In genomic region chr2:168761954-168762353, GRCm38 (mm10) we compare ENCODE assay signal across 12 mouse cellular contexts. TPM values are rescaled to one million over a fixed set of nuclear protein-coding genes. Genes with fewer than 3 reads are reported as not detected.
DNase-seq lines count a peak whose midpoint lies in the region; ATAC-seq and TF ChIP-seq lines count a peak whose summit lies in the region.
"Had no signal": no experiment of that assay in that cellular context is flagged by ENCODE, and none has a peak within 500 bp of the region (broad histone marks: within the 10 kb centered on the region; RNA-seq: fewer than 3 reads in every experiment).

No protein-coding gene starts in this region.

- H3K4me1 ChIP-seq in E14TG2a.4 (replicated peaks; ENCODE audit: low read depth, low read length) = peaks cover 62% of the 10 kb centered on the region
- peaks cover 3% of the 10 kb centered on the region for H3K4me1 ChIP-seq in ES-Bruce4 (ENCODE audit: control insufficient read depth, insufficient read depth, low read length)
- H3K4me1 ChIP-seq in hindbrain, embryonic 11.5 days (replicated peaks; ENCODE audit: control insufficient read depth, insufficient read depth, low read length) = peaks cover 9% of the 10 kb centered on the region; the same call in 1 of the 2 replicates
- H3K4me1 ChIP-seq in midbrain, embryonic 12.5 days = peaks cover 56% of the 10 kb centered on the region

- H3K27ac ChIP-seq in ES-Bruce4 (ENCODE audit: insufficient read depth, low read length) = peak overlapping the region; percentile 92
- H3K27ac ChIP-seq in hindbrain, embryonic 11.5 days (ENCODE audit: low read depth, low read length) = no peak overlapping the region
- H3K27ac ChIP-seq in midbrain, embryonic 12.5 days (replicated peaks) = peak overlapping the region; percentile 71
- H3K27ac ChIP-seq: liver, embryonic 15.5 days had no signal

- WGBS in hindbrain, embryonic 11.5 days = 12% methylated on average over 4 of the region's 4 CpGs
- 5% methylated on average over 4 of the region's 4 CpGs for WGBS in midbrain, embryonic 12.5 days

- DNase-seq in hindbrain, embryonic 11.5 days (ENCODE audit: low spot score) = no peak
- no peak for DNase-seq in ovary, adult 18-20 months (ENCODE audit: low spot score)
- DNase-seq in ovary, postnatal 14 days (ENCODE audit: low spot score) = no peak
- DNase-seq in lung, postnatal 14 days = no peak
- DNase-seq: adrenal gland, postnatal 25 days; cerebellum, adult 8-10 months; heart, postnatal 4 days had no signal

- H3K4me3 ChIP-seq in E14TG2a.4 (replicated peaks; ENCODE audit: low read length) = peak overlapping the region; percentile 96
- peak overlapping the region; percentile 68 for H3K4me3 ChIP-seq in ES-Bruce4 (ENCODE audit: low read depth, low read length)
- H3K4me3 ChIP-seq in hindbrain, embryonic 11.5 days (ENCODE audit: low read depth, low read length) = no peak overlapping the region
- peak overlapping the region; percentile 81 for H3K4me3 ChIP-seq in midbrain, embryonic 12.5 days
- H3K4me3 ChIP-seq: liver, embryonic 15.5 days had no signal

- TF ChIP-seq CTCF in E14TG2a.4 (conservative IDR thresholded peaks at IDR 0.05; ENCODE audit: low read length) (no peak), ES-Bruce4 (IDR thresholded peaks at IDR 0.05; ENCODE audit: low read depth, low read length) (no peak)

- H3K9me3 ChIP-seq in E14TG2a.4 (ENCODE audit: low read length) (no peaks in the 10 kb centered on the region), ES-Bruce4 (replicated peaks; ENCODE audit: control insufficient read depth, insufficient read depth, low read length, poor library complexity, severe bottlenecking) (no peaks in the 10 kb centered on the region)
- no peaks in the 10 kb centered on the region for H3K9me3 ChIP-seq in hindbrain, embryonic 11.5 days (ENCODE audit: control insufficient read depth, low read length)
- H3K9me3 ChIP-seq in midbrain, embryonic 12.5 days = no peaks in the 10 kb centered on the region
- H3K9me3 ChIP-seq: liver, embryonic 15.5 days had no signal

- TF ChIP-seq EP300 in ES-Bruce4 (IDR thresholded peaks at IDR 0.05; ENCODE audit: insufficient read depth, low read depth, low read length) = no peak

- H3K27me3 ChIP-seq in E14TG2a.4 (ENCODE audit: insufficient read depth, low read length) = no peaks in the 10 kb centered on the region
- H3K27me3 ChIP-seq in ES-Bruce4 (ENCODE audit: control insufficient read depth, insufficient read depth, low read length, poor library complexity, severe bottlenecking) = no peaks in the 10 kb centered on the region
- H3K27me3 ChIP-seq in hindbrain, embryonic 11.5 days (ENCODE audit: control insufficient read depth, insufficient read depth, low read length) = no peaks in the 10 kb centered on the region
- H3K27me3 ChIP-seq in midbrain, embryonic 12.5 days = no peaks in the 10 kb centered on the region

- H3K36me3 ChIP-seq in E14TG2a.4 (ENCODE audit: insufficient read depth, low read length) (peaks cover 46% of the 10 kb centered on the region), ES-Bruce4 (ENCODE audit: control insufficient read depth, insufficient read depth, low read length, poor library complexity, severe bottlenecking) (peaks cover 8% of the 10 kb centered on the region; the same call in 1 of the 2 replicates)
- H3K36me3 ChIP-seq in hindbrain, embryonic 11.5 days (ENCODE audit: control insufficient read depth, insufficient read depth, low read length) = no peaks in the 10 kb centered on the region
- no peaks in the 10 kb centered on the region for H3K36me3 ChIP-seq in midbrain, embryonic 12.5 days
- H3K36me3 ChIP-seq: liver, embryonic 15.5 days had no signal

- no peak for TF ChIP-seq POLR2A in ES-Bruce4 (IDR thresholded peaks at IDR 0.05; ENCODE audit: insufficient read depth, low read length)

- no peak for ATAC-seq in hindbrain, embryonic 11.5 days (ENCODE audit: low FRiP score)
- ATAC-seq in midbrain, embryonic 12.5 days (ENCODE audit: low FRiP score, low read depth) = no peak

- peak overlapping the region; percentile 99 for H3K9ac ChIP-seq in ES-Bruce4 (ENCODE audit: low read depth, poor library complexity, severe bottlenecking)
- peak overlapping the region; percentile 44; the same call in 1 of the 2 replicates for H3K9ac ChIP-seq in hindbrain, embryonic 11.5 days (ENCODE audit: low read depth, low read length)
- peak overlapping the region; percentile 49 for H3K9ac ChIP-seq in midbrain, embryonic 12.5 days (replicated peaks)
- H3K9ac ChIP-seq: liver, embryonic 15.5 days had no signal

- peak overlapping the region; percentile 36 for H3K4me2 ChIP-seq in hindbrain, embryonic 11.5 days (replicated peaks; ENCODE audit: low read depth, low read length)
- H3K4me2 ChIP-seq in midbrain, embryonic 12.5 days (replicated peaks) = peak overlapping the region; percentile 91
- H3K4me2 ChIP-seq: liver, embryonic 15.5 days had no signal

RNA-seq across cellular contexts. Expression of gene Sall4, which starts 5.8 kb away (rescaled TPM):
- 244 and 245 TPM in 2 replicates for polyA plus RNA-seq in ES-Bruce4 (2011; ENCODE audit: insufficient read depth, insufficient read length, low read depth, missing spikeins)
- polyA plus RNA-seq in hindbrain, embryonic 11.5 days (2014; fragmentation: Nextera tagmentation; extraction: Ambion mirVana) = 7.1 and 7.3 TPM in 2 replicates
- 14.1 and 17.4 TPM in 2 replicates for polyA plus RNA-seq in midbrain, embryonic 12.5 days (2016; fragmentation: Nextera tagmentation; extraction: Ambion mirVana)
- polyA plus RNA-seq: spleen, adult 2 months had no signal

RNA-seq across cellular contexts. Expression of gene Atp9a, which starts 19.7 kb away (rescaled TPM):
- 28.9 and 29.3 TPM in 2 replicates for polyA plus RNA-seq in ES-Bruce4 (2011; ENCODE audit: insufficient read depth, insufficient read length, low read depth, missing spikeins)
- polyA plus RNA-seq in hindbrain, embryonic 11.5 days (2014; fragmentation: Nextera tagmentation; extraction: Ambion mirVana) = 12.8 and 14.6 TPM in 2 replicates
- polyA plus RNA-seq in midbrain, embryonic 12.5 days (2016; fragmentation: Nextera tagmentation; extraction: Ambion mirVana) = 41.0 and 42.9 TPM in 2 replicates

Comparison
In these comparisons a context has a peak if more than half of its experiments do, and no peak if none do; other contexts are left out.
1. H3K9ac ChIP-seq: peak in every context shown above with its lines; median percentile 99 in ES-Bruce4; 49 in midbrain, embryonic 12.5 days; 44 in hindbrain, embryonic 11.5 days.
2. RNA of gene Sall4, which starts 5.8 kb away (polyA plus RNA-seq): 244 to 245 TPM in ES-Bruce4; 14.1 to 17.4 TPM in midbrain, embryonic 12.5 days and 7.1 to 7.3 TPM in hindbrain, embryonic 11.5 days; every median in the first group is over 10 times any median in the second.